Comparison of ENCODE assay signal across 17 mouse cellular contexts in genomic region chr17:29502005-29502668, GRCm38 (mm10). TPM values are rescaled to one million over a fixed set of nuclear protein-coding genes. Genes with fewer than 3 reads are reported as not detected.
DNase-seq lines count a peak whose midpoint lies in the region; ATAC-seq lines count a peak whose summit lies in the region.
"Had no signal": no experiment of that assay in that cellular context is flagged by ENCODE, and none has a peak within 500 bp of the region (broad histone marks: within the 10 kb centered on the region; RNA-seq: fewer than 3 reads in every experiment).

No protein-coding gene starts in this region.

- no peaks in the 10 kb centered on the region for H3K9me3 ChIP-seq in embryonic facial prominence, embryonic 13.5 days
- no peaks in the 10 kb centered on the region for H3K9me3 ChIP-seq in embryonic facial prominence, embryonic 10.5 days
- H3K9me3 ChIP-seq in kidney, embryonic 15.5 days (replicated peaks), result no peaks in the 10 kb centered on the region
- H3K9me3 ChIP-seq in liver, embryonic 13.5 days (replicated peaks), result no peaks in the 10 kb centered on the region

- no peaks in the 10 kb centered on the region for H3K36me3 ChIP-seq in embryonic facial prominence, embryonic 13.5 days
- 0 out of 2 replicates have a peak, but pooled peaks cover under 1% of the 10 kb centered on the region for H3K36me3 ChIP-seq in embryonic facial prominence, embryonic 10.5 days (replicated peaks)
- no peaks in the 10 kb centered on the region for H3K36me3 ChIP-seq in kidney, embryonic 15.5 days
- no peaks in the 10 kb centered on the region for H3K36me3 ChIP-seq in liver, embryonic 13.5 days

- no peak overlapping the region for H3K4me3 ChIP-seq in embryonic facial prominence, embryonic 13.5 days
- no peak overlapping the region for H3K4me3 ChIP-seq in embryonic facial prominence, embryonic 10.5 days
- H3K4me3 ChIP-seq in kidney, embryonic 15.5 days (replicated peaks), result no peak overlapping the region
- H3K4me3 ChIP-seq in liver, embryonic 13.5 days (replicated peaks), result no peak overlapping the region
- H3K4me3 ChIP-seq: layer of hippocampus, adult 2 months; myocyte had no signal

- no peak overlapping the region for H3K9ac ChIP-seq in embryonic facial prominence, embryonic 13.5 days
- H3K9ac ChIP-seq in kidney, embryonic 15.5 days, result no peak overlapping the region
- H3K9ac ChIP-seq in liver, embryonic 13.5 days, result peak overlapping the region; percentile 73

- 71% methylated on average over 7 of the region's 7 CpGs for WGBS in embryonic facial prominence, embryonic 13.5 days
- WGBS in embryonic facial prominence, embryonic 10.5 days, result 74% methylated on average over 7 of the region's 7 CpGs
- 66% methylated on average over 7 of the region's 7 CpGs for WGBS in kidney, embryonic 15.5 days
- WGBS in liver, embryonic 13.5 days (ENCODE audit: insufficient replicate concordance), result 31% methylated on average over 7 of the region's 7 CpGs

- H3K4me1 ChIP-seq in embryonic facial prominence, embryonic 13.5 days, result peaks cover 18% of the 10 kb centered on the region
- peaks cover 9% of the 10 kb centered on the region; the same call in 1 of the 2 replicates for H3K4me1 ChIP-seq in embryonic facial prominence, embryonic 10.5 days
- H3K4me1 ChIP-seq in kidney, embryonic 15.5 days, result peaks cover 14% of the 10 kb centered on the region
- H3K4me1 ChIP-seq in liver, embryonic 13.5 days (replicated peaks), result peaks cover 93% of the 10 kb centered on the region

- DNase-seq in embryonic facial prominence, embryonic 10.5 days (ENCODE audit: low spot score), result no peak
- no peak for DNase-seq in kidney, postnatal 4 days
- DNase-seq in MEL-GATA-1-ER (ENCODE audit: extremely low read depth, low read depth), result peak; percentile 41
- peak; percentile 57 for DNase-seq in liver, embryonic 13.5 days
- DNase-seq in gastrocnemius, adult 18-20 months (ENCODE audit: low spot score), result no peak
- no peak for DNase-seq in ovary, postnatal 36 days (ENCODE audit: low spot score)
- DNase-seq: cerebellum, adult 9-11 months; gastrocnemius, postnatal 36 days had no signal

- peak overlapping the region; percentile 51; the same call in 1 of the 2 replicates for H3K4me2 ChIP-seq in embryonic facial prominence, embryonic 13.5 days
- H3K4me2 ChIP-seq in kidney, embryonic 15.5 days, result peak overlapping the region; percentile 55
- H3K4me2 ChIP-seq in liver, embryonic 13.5 days, result peak overlapping the region; percentile 51

- H3K27ac ChIP-seq in embryonic facial prominence, embryonic 13.5 days, result no peak overlapping the region
- no peak overlapping the region; the same call in 1 of the 2 replicates for H3K27ac ChIP-seq in embryonic facial prominence, embryonic 10.5 days (replicated peaks)
- H3K27ac ChIP-seq in kidney, embryonic 15.5 days, result 0 out of 2 replicates have a peak overlapping the region, but pooled peaks have one; percentile 33
- peak overlapping the region; percentile 99 for H3K27ac ChIP-seq in liver, embryonic 13.5 days
- H3K27ac ChIP-seq: layer of hippocampus, adult 2 months had no signal

- 0 out of 2 replicates have a peak, but pooled peaks cover 3% of the 10 kb centered on the region for H3K27me3 ChIP-seq in embryonic facial prominence, embryonic 13.5 days
- H3K27me3 ChIP-seq in embryonic facial prominence, embryonic 10.5 days (replicated peaks; ENCODE audit: low read depth, poor library complexity, severe bottlenecking), result peaks cover 9% of the 10 kb centered on the region
- no peaks in the 10 kb centered on the region for H3K27me3 ChIP-seq in kidney, embryonic 15.5 days
- no peaks in the 10 kb centered on the region for H3K27me3 ChIP-seq in liver, embryonic 13.5 days

- ATAC-seq in embryonic facial prominence, embryonic 13.5 days (ENCODE audit: insufficient number of reproducible peaks, insufficient read depth, low FRiP score, low TSS enrichment, low read depth), result no peak
- no peak for ATAC-seq in kidney, embryonic 15.5 days (replicated peaks; ENCODE audit: low FRiP score)
- ATAC-seq in liver, embryonic 13.5 days (ENCODE audit: low read depth), result no peak
- ATAC-seq: forebrain, embryonic 14.5 days; inflammation-experienced regulatory T-cells, adult 6 months had no signal

RNA-seq across cellular contexts. Expression of gene Pim1, which starts 11.6 kb away (rescaled TPM):
- 16.1 and 17.4 TPM in 2 replicates for polyA plus RNA-seq in embryonic facial prominence, embryonic 13.5 days (2015; fragmentation: Nextera tagmentation; extraction: Ambion mirVana)
- 31.6 and 33.2 TPM in 2 replicates for polyA plus RNA-seq in embryonic facial prominence, embryonic 10.5 days (2016; fragmentation: Nextera tagmentation; extraction: Ambion mirVana)
- 17.8 and 17.9 TPM in 2 replicates for polyA plus RNA-seq in kidney, embryonic 15.5 days (2015; fragmentation: Nextera tagmentation; extraction: Ambion mirVana)
- 105 and 110 TPM in 2 replicates for polyA plus RNA-seq in liver, embryonic 13.5 days (2015; fragmentation: Nextera tagmentation; extraction: Ambion mirVana)
- total RNA-seq in gastrocnemius, adult 18-20 months (2021), result 10 to 100 TPM; 18.8 to 25.4 TPM

RNA-seq across cellular contexts. Expression of gene Gm17657, which starts 47.3 kb away (rescaled TPM):
- polyA plus RNA-seq in embryonic facial prominence, embryonic 13.5 days (2015; fragmentation: Nextera tagmentation; extraction: Ambion mirVana), result not detected in 2 replicates
- polyA plus RNA-seq in embryonic facial prominence, embryonic 10.5 days (2016; fragmentation: Nextera tagmentation; extraction: Ambion mirVana), result not detected in 2 replicates
- polyA plus RNA-seq in kidney, embryonic 15.5 days (2015; fragmentation: Nextera tagmentation; extraction: Ambion mirVana), result not detected in 2 replicates
- not detected in 2 replicates for polyA plus RNA-seq in liver, embryonic 13.5 days (2015; fragmentation: Nextera tagmentation; extraction: Ambion mirVana)
- not detected for total RNA-seq in gastrocnemius, adult 18-20 months (2021)
- total RNA-seq: gastrocnemius, postnatal 36 days; layer of hippocampus, adult 2 months; left cerebral cortex, postnatal 14 days had no signal
- polyA plus RNA-seq: forebrain, embryonic 14.5 days; myocyte; small intestine, adult 2 months; thymus, postnatal 0 days had no signal

RNA-seq across cellular contexts. Expression of gene Tbc1d22b, which starts 47.4 kb away (rescaled TPM):
- polyA plus RNA-seq in embryonic facial prominence, embryonic 13.5 days (2015; fragmentation: Nextera tagmentation; extraction: Ambion mirVana), result 14.8 and 16.4 TPM in 2 replicates
- polyA plus RNA-seq in embryonic facial prominence, embryonic 10.5 days (2016; fragmentation: Nextera tagmentation; extraction: Ambion mirVana), result 18.4 and 19.5 TPM in 2 replicates
- 16.7 and 19.3 TPM in 2 replicates for polyA plus RNA-seq in kidney, embryonic 15.5 days (2015; fragmentation: Nextera tagmentation; extraction: Ambion mirVana)
- polyA plus RNA-seq in liver, embryonic 13.5 days (2015; fragmentation: Nextera tagmentation; extraction: Ambion mirVana), result 3.2 and 4.9 TPM in 2 replicates
- 10 to 100 TPM in 1 of 2 experiments, 1 to 10 TPM in 1; 9.2 to 10.7 TPM for total RNA-seq in gastrocnemius, adult 18-20 months (2021)

RNA-seq across cellular contexts. Expression of gene Tmem217, which starts 50.0 kb away (rescaled TPM):
- polyA plus RNA-seq in embryonic facial prominence, embryonic 13.5 days (2015; fragmentation: Nextera tagmentation; extraction: Ambion mirVana), result 1.8 and 2.3 TPM in 2 replicates
- polyA plus RNA-seq in embryonic facial prominence, embryonic 10.5 days (2016; fragmentation: Nextera tagmentation; extraction: Ambion mirVana), result 1.0 and 1.5 TPM in 2 replicates
- polyA plus RNA-seq in kidney, embryonic 15.5 days (2015; fragmentation: Nextera tagmentation; extraction: Ambion mirVana), result 0.80 and 1.2 TPM in 2 replicates
- polyA plus RNA-seq in liver, embryonic 13.5 days (2015; fragmentation: Nextera tagmentation; extraction: Ambion mirVana), result 0.23 TPM in 2 replicates
- not detected for total RNA-seq in gastrocnemius, adult 18-20 months (2021)
- total RNA-seq: gastrocnemius, postnatal 36 days; layer of hippocampus, adult 2 months had no signal
- polyA plus RNA-seq: forebrain, embryonic 14.5 days; myocyte had no signal

Comparison
In these comparisons a context has a peak if more than half of its experiments do, and no peak if none do; other contexts are left out.
1. H3K27ac ChIP-seq: peak in kidney, embryonic 15.5 days (single experiment) and liver, embryonic 13.5 days (single experiment); none in embryonic facial prominence, embryonic 13.5 days (single experiment) and embryonic facial prominence, embryonic 10.5 days (single experiment).
2. DNase-seq: peak in MEL-GATA-1-ER (single experiment) and liver, embryonic 13.5 days (single experiment); none in embryonic facial prominence, embryonic 10.5 days (single experiment), kidney, postnatal 4 days (0 of 2), gastrocnemius, adult 18-20 months (single experiment) and ovary, postnatal 36 days (single experiment).
3. Peak in every context shown above with its lines, with median percentiles within 50 percentile points of each other: H3K4me2 ChIP-seq.